Mouse (Mus musculus) limb, embryonic 15.5 days (tissue): ENCODE results near the gene Megf11. TPM values are rescaled to one million over a fixed set of nuclear protein-coding genes. Genes with fewer than 3 reads are reported as not detected.
"Not testable (repeated sequence)": the region's sequence is repeated elsewhere in the genome, so short reads cannot be mapped to it uniquely, and the experiment has no call there.

ENCODE experiments used
- ATAC-seq: fragments of 200-750 bp; cut with Nextera tagmentation; 2 replicates; pipeline ENCODE4 v1.8.0; 2017; ENCODE audit warnings: low read depth, moderate TSS enrichment; ENCODE audit not compliant: insufficient number of reproducible peaks, low FRiP score, low TSS enrichment
- H3K27ac ChIP-seq: fragments of 300-500 bp; sonication (generic); 2 replicates; pipeline ENCODE4 v1.5.1; 2015; ENCODE audit warnings: moderate library complexity, mild to moderate bottlenecking, inconsistent platforms
- H3K27me3 ChIP-seq: fragments of 300-500 bp; sonication (generic); 2 replicates; pipeline ENCODE4 v1.6.1; 2015; ENCODE audit warnings: inconsistent platforms
- H3K36me3 ChIP-seq: fragments of 300-500 bp; sonication (generic); 2 replicates; pipeline ENCODE4 v1.6.1; 2015; ENCODE audit warnings: inconsistent platforms
- H3K4me1 ChIP-seq: fragments of 300-500 bp; sonication (generic); 2 replicates; pipeline ENCODE4 v1.6.1; 2015; ENCODE audit warnings: inconsistent platforms
- H3K4me2 ChIP-seq: fragments of 300-500 bp; sonication (generic); 2 replicates; pipeline ENCODE4 v1.6.1; 2015; ENCODE audit warnings: mild to moderate bottlenecking, inconsistent platforms
- H3K4me3 ChIP-seq: fragments of 300-500 bp; sonication (generic); 2 replicates; pipeline ENCODE4 v1.5.1; 2015; ENCODE audit warnings: mild to moderate bottlenecking, inconsistent platforms
- H3K9ac ChIP-seq: fragments of 300-500 bp; sonication (generic); 2 replicates; pipeline ENCODE4 v1.6.1; 2015; ENCODE audit warnings: inconsistent platforms
- H3K9me3 ChIP-seq: fragments of 300-500 bp; sonication (generic); 2 replicates; pipeline ENCODE4 v1.6.1; 2016; ENCODE audit warnings: inconsistent platforms
- WGBS: fragments of 180-500 bp; shearing (Covaris S2); methylation state at CpG from one replicate; pipeline ENCODE4 v1.1.7; 2015; 5-methylcytosine and 5-hydroxymethylcytosine counted together
- polyA plus RNA-seq: library from polyadenylated mRNA; unstranded; fragments of >200 nt; fragmentation: Nextera tagmentation; extraction: Ambion mirVana; gene quantifications from 2 replicates; pipeline ENCODE4 v1.2.1, GENCODE M21; 2015

Megf11 gene
- polyA plus RNA-seq, 1 experiment from 2014 or later, result 0.83 TPM

- Histone ChIP-seq H3K27me3 (no peaks in the 10 kb centered on the region), H3K4me3 (no peak overlapping the region), H3K4me2 (no peak overlapping the region), H3K36me3 (no peaks in the 10 kb centered on the region), H3K9ac (no peak overlapping the region), H3K9me3 (no peaks in the 10 kb centered on the region), H3K27ac (no peak overlapping the region), H3K4me1 (peaks cover 22% of the 10 kb centered on the region)
- 54% methylated on average over 2 of the region's 2 CpGs for WGBS
- no peak for ATAC-seq
These were observed 87.7 kb downstream of the Megf11 start for GRCm38 (mm10) chr9:64473170-64473569.

- no peak overlapping the region for H3K9ac ChIP-seq
These were observed 88.3 kb downstream of the Megf11 start for GRCm38 (mm10) chr9:64473695-64474094.

GRCm38 (mm10) chr9:64474142-64474541 is 88.7 kb downstream of the Megf11 start:
- H3K27me3 ChIP-seq, result no peaks in the 10 kb centered on the region
- H3K9ac ChIP-seq, result no peak overlapping the region
- H3K4me3 ChIP-seq, result no peak overlapping the region
- no peak overlapping the region for H3K4me2 ChIP-seq
- no peaks in the 10 kb centered on the region for H3K36me3 ChIP-seq
- H3K27ac ChIP-seq, result no peak overlapping the region
- no peak for ATAC-seq
- 47% methylated on average over 4 of the region's 4 CpGs for WGBS
- H3K4me1 ChIP-seq, result peaks cover 22% of the 10 kb centered on the region
- H3K9me3 ChIP-seq, result no peaks in the 10 kb centered on the region

More at GRCm38 (mm10) chr9:64473695-64474094, 88.3 kb downstream of the Megf11 start:
- Histone ChIP-seq H3K4me3 (no peak overlapping the region), H3K27ac (no peak overlapping the region), H3K4me2 (no peak overlapping the region), H3K4me1 (peaks cover 22% of the 10 kb centered on the region), H3K9me3 (no peaks in the 10 kb centered on the region), H3K36me3 (no peaks in the 10 kb centered on the region), H3K27me3 (no peaks in the 10 kb centered on the region)
- no peak for ATAC-seq
- WGBS, result 34% methylated on average over 4 of the region's 4 CpGs

- no peak overlapping the region for H3K4me2 ChIP-seq
- H3K27me3 ChIP-seq, result no peaks in the 10 kb centered on the region
- no peak overlapping the region for H3K4me3 ChIP-seq
- H3K9me3 ChIP-seq, result no peaks in the 10 kb centered on the region
- peaks cover 22% of the 10 kb centered on the region for H3K4me1 ChIP-seq
- H3K36me3 ChIP-seq, result no peaks in the 10 kb centered on the region
- no peak overlapping the region for H3K27ac ChIP-seq
- no peak for ATAC-seq
- WGBS, result 21% methylated on average over 2 of the region's 2 CpGs
- no peak overlapping the region for H3K9ac ChIP-seq
These were observed 90.5 kb downstream of the Megf11 start for GRCm38 (mm10) chr9:64475942-64476341.

- not testable (repeated sequence) for H3K4me2 ChIP-seq, H3K4me3 ChIP-seq, ATAC-seq, H3K9me3 ChIP-seq, H3K27me3 ChIP-seq, H3K36me3 ChIP-seq, H3K9ac ChIP-seq, H3K27ac ChIP-seq
- peaks cover 22% of the 10 kb centered on the region for H3K4me1 ChIP-seq
- 68% methylated on average over 7 of the region's 7 CpGs for WGBS
These were observed 92.0 kb downstream of the Megf11 start for GRCm38 (mm10) chr9:64477397-64477796.

GRCm38 (mm10) chr9:64482126-64482525 is 96.7 kb downstream of the Megf11 start:
- no peak overlapping the region for H3K4me3 ChIP-seq
- H3K9me3 ChIP-seq, result no peaks in the 10 kb centered on the region
- H3K9ac ChIP-seq, result no peak overlapping the region
- H3K4me1 ChIP-seq, result no peaks in the 10 kb centered on the region
- no peak for ATAC-seq
- no peak overlapping the region for H3K27ac ChIP-seq
- no peak overlapping the region for H3K4me2 ChIP-seq
- 79% methylated on average over 5 of the region's 5 CpGs for WGBS
- no peaks in the 10 kb centered on the region for H3K36me3 ChIP-seq
- H3K27me3 ChIP-seq, result no peaks in the 10 kb centered on the region

GRCm38 (mm10) chr9:64487377-64487776 is 102.0 kb downstream of the Megf11 start:
- 51% methylated on average over 4 of the region's 4 CpGs for WGBS
- ATAC-seq, result no peak
- no peaks in the 10 kb centered on the region for H3K27me3 ChIP-seq
- no peak overlapping the region for H3K4me2 ChIP-seq
- no peak overlapping the region for H3K27ac ChIP-seq
- H3K9ac ChIP-seq, result no peak overlapping the region
- H3K4me1 ChIP-seq, result no peaks in the 10 kb centered on the region
- H3K36me3 ChIP-seq, result no peaks in the 10 kb centered on the region
- H3K9me3 ChIP-seq, result no peaks in the 10 kb centered on the region
- H3K4me3 ChIP-seq, result no peak overlapping the region

- Histone ChIP-seq H3K4me3 (no peak overlapping the region), H3K36me3 (no peaks in the 10 kb centered on the region), H3K4me2 (no peak overlapping the region), H3K9ac (no peak overlapping the region), H3K4me1 (no peaks in the 10 kb centered on the region), H3K9me3 (no peaks in the 10 kb centered on the region), H3K27ac (no peak overlapping the region), H3K27me3 (no peaks in the 10 kb centered on the region)
- 84% methylated on average over 6 of the region's 6 CpGs for WGBS
- no peak for ATAC-seq
These were observed 109.2 kb downstream of the Megf11 start for GRCm38 (mm10) chr9:64494647-64495046.

- Histone ChIP-seq H3K4me1 (0 out of 2 replicates have a peak, but pooled peaks cover 3% of the 10 kb centered on the region), H3K4me3 (no peak overlapping the region), H3K27ac (no peak overlapping the region), H3K36me3 (no peaks in the 10 kb centered on the region), H3K9me3 (no peaks in the 10 kb centered on the region), H3K9ac (no peak overlapping the region), H3K4me2 (no peak overlapping the region), H3K27me3 (no peaks in the 10 kb centered on the region)
- WGBS, result 54% methylated on average over 5 of the region's 5 CpGs
- no peak for ATAC-seq
These were observed 113.5 kb downstream of the Megf11 start for GRCm38 (mm10) chr9:64498929-64499328.

- Histone ChIP-seq H3K4me3 (no peak overlapping the region), H3K4me1 (0 out of 2 replicates have a peak, but pooled peaks cover 12% of the 10 kb centered on the region), H3K36me3 (no peaks in the 10 kb centered on the region), H3K27me3 (no peaks in the 10 kb centered on the region), H3K27ac (no peak overlapping the region), H3K4me2 (no peak overlapping the region), H3K9me3 (no peaks in the 10 kb centered on the region), H3K9ac (no peak overlapping the region)
- ATAC-seq, result no peak
- 92% methylated on average over 8 of the region's 8 CpGs for WGBS
These were observed 115.8 kb downstream of the Megf11 start for GRCm38 (mm10) chr9:64501211-64501610.

- H3K36me3 ChIP-seq, result no peaks in the 10 kb centered on the region
- 68% methylated on average over 1 of the region's 1 CpGs for WGBS
- no peak overlapping the region for H3K4me3 ChIP-seq
- H3K4me2 ChIP-seq, result no peak overlapping the region
- H3K9me3 ChIP-seq, result no peaks in the 10 kb centered on the region
- no peak overlapping the region for H3K27ac ChIP-seq
- H3K27me3 ChIP-seq, result no peaks in the 10 kb centered on the region
- H3K9ac ChIP-seq, result no peak overlapping the region
- 0 out of 2 replicates have a peak, but pooled peaks cover 12% of the 10 kb centered on the region for H3K4me1 ChIP-seq
- no peak for ATAC-seq
These were observed 118.6 kb downstream of the Megf11 start for GRCm38 (mm10) chr9:64503996-64504395.

GRCm38 (mm10) chr9:64504456-64504855 is 119.0 kb downstream of the Megf11 start:
- 72% methylated on average over 3 of the region's 3 CpGs for WGBS
- H3K9ac ChIP-seq, result no peak overlapping the region
- H3K36me3 ChIP-seq, result no peaks in the 10 kb centered on the region
- no peaks in the 10 kb centered on the region for H3K27me3 ChIP-seq
- no peak overlapping the region for H3K4me3 ChIP-seq
- H3K27ac ChIP-seq, result no peak overlapping the region
- no peak for ATAC-seq
- no peak overlapping the region for H3K4me2 ChIP-seq
- no peaks in the 10 kb centered on the region for H3K9me3 ChIP-seq
- 0 out of 2 replicates have a peak, but pooled peaks cover 12% of the 10 kb centered on the region for H3K4me1 ChIP-seq

- WGBS, result 31% methylated on average over 8 of the region's 8 CpGs
- H3K4me1 ChIP-seq, result 0 out of 2 replicates have a peak, but pooled peaks cover 12% of the 10 kb centered on the region
- H3K4me3 ChIP-seq, result no peak overlapping the region
- H3K27ac ChIP-seq, result no peak overlapping the region
- ATAC-seq, result no peak
- no peaks in the 10 kb centered on the region for H3K36me3 ChIP-seq
- H3K27me3 ChIP-seq, result no peaks in the 10 kb centered on the region
- H3K4me2 ChIP-seq, result no peak overlapping the region
- no peak overlapping the region for H3K9ac ChIP-seq
- no peaks in the 10 kb centered on the region for H3K9me3 ChIP-seq
These were observed 119.5 kb downstream of the Megf11 start for GRCm38 (mm10) chr9:64504921-64505320.
